Mouse (Mus musculus): ENCODE measurements around the gene Herc3.

DNA sequence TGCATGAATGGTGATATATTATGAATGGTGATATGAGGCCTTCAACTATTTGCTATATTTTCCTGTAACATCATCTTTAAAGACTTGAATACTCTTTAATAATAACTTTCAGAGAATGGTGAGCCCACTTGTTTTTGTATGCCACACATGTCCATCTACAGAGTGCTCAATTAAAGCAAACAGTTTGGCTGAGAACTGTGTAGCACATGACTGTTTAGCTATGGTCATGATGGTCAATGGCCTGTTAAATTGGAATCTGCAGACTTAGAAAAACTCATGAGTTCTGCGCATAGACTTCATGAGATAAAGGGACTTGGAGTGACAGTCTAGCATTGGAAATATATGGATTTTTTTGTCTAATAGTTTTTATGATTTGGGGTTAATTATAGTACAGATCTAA, 119.1 kb downstream of the Herc3 start:
- TF ChIP-seq CTCF (IDR thresholded peaks at IDR 0.05; ENCODE audit: low read depth) (no peak), EP300 (IDR thresholded peaks at IDR 0.05; ENCODE audit: low read depth) (no peak)
